Mouse (Mus musculus) small intestine, adult 2 months (tissue): ENCODE data around the gene Fam133b.
"Not testable (repeated sequence)": the region's sequence is repeated elsewhere in the genome, so short reads cannot be mapped to it uniquely, and the experiment has no call there.

ENCODE experiments used
- CTCF ChIP-seq: fragments of 200-500 bp; IDR thresholded peaks from 2 replicates; pipeline ENCODE4 v1.5.1; 2012; ENCODE audit warnings: low read depth, mild to moderate bottlenecking, control low read depth, inconsistent platforms, low read length, moderate library complexity, mixed read lengths; ENCODE audit not compliant: insufficient replicate concordance, insufficient read length; ENCODE audit errors: extremely low read depth
- POLR2A ChIP-seq: fragments of 200-500 bp; IDR thresholded peaks from 2 replicates; pipeline ENCODE4 v1.6.1; 2012; ENCODE audit warnings: low read depth, mild to moderate bottlenecking, control low read depth, inconsistent platforms, low read length, moderate library complexity

DNA sequence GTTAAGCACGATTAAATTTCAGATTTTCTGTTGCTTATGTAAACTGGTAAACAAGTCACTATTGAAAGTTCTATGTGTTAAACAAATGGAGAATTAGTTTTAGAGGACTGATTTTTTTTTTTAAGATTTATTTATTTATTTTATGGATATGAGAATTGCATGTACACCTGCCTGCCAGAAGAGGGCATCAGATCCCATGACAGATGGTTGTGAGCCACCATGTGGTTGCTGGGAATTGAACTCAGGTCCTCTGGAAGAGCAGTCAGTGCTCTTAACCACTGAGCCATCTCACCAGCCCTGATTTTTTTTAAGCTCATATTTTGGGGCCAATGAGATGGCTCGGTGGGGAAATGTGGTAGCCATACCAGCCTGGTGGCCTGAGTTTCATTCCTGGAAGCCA, 68.2 kb downstream of the Fam133b start:
- TF ChIP-seq POLR2A, CTCF: not testable (repeated sequence)
